Mouse (Mus musculus): Measurements from ENCODE around the gene Xkr7.

Xkr7 gene

DNA sequence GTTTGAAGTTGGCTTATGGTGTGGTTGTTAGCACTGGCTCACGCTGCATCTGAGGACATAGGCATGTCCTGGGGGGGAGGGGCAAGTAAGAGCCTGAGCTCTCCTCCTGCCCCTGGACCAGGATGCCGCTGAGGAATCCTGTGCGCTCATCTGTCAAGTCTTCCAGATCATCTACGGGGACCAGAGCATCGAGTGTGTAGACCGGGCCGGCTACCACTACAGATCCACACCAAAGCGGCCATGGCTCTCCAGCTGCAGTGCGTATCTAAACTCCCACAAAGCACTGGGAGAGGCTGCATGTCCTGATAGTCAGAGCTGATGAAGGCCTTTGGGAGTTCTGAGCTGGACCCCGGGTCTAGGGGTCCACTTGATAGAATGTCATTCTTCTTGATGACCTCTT is 43.0 kb downstream of the Xkr7 start:
- DNase-seq = no peak

GRCm38 (mm10) chr2:153075961-153076360 is 44.3 kb downstream of the Xkr7 start:
- no peak for DNase-seq

DNA sequence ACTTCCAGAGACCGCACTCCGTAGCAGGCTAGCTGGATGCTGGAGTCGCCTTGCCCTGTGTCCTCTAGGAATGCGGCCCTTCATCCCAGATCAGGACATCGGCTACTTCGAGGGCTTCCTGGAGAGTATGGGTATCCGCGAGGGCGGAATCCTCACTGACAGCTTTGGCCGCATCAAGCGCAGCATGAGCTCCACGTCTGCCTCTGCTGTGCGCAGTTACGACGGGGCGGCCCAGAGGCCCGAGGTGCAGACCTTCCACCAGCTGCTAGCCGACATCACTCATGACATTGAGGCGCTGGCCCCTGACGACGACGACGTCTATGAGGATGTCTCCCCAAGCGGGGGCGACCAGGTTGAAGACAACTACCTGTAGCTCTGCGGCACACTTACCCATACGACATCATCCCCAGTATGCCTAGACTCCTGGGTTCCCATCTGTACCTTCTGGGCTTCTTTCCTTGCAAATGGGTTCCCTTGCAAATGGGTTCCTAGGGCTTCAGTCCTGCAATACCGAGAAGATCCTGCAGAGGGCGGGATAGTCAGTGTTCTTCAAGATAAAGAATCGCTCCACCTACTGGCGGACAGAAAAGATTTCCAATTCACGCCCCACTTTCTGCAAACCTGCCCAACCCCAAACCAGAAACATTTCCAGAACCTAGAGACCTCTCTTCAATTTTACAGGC is 49.3 kb downstream of the Xkr7 start:
- DNase-seq = peak; percentile 88

DNA sequence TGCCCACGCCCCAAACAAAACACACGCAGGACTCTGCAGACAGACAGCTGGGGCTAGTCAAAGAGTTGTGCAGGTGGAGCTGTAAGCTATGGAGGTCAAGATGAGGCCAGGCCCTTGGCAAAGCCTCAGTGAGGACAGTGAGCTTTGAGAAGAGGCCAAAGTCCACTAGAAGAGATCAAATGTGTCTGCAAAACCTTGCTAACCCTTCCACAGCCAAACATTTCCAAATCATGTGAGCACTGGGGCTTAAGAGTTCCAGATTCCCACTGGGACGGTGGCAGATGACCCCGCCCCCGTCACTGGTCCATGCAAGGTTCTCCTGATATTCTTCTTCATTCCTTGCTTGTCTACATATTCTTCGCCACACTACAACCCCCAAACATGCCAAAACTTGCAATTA is 50.2 kb downstream of the Xkr7 start:
- no peak for DNase-seq

DNA sequence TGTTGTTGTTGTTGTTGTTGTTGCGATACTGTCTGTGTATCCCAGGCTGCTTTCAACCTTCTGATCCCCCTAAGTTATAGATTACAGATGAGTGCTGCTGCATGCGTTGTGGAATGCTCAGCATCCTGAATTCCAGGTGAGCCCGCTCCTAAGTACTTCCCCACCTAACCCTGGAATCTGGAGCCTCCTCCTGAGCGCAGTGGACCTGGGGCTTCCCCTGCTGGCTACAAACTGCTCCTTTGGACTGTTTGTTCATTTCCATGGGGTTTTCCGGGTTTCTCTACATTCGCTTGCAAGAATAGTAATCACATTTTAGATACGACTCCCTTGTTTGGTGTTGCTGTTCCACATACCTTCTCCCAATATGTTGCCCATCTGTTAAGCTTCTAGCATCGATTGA is 51.6 kb downstream of the Xkr7 start:
- no peak for DNase-seq

GRCm38 (mm10) chr2:153083824-153084223 is 52.2 kb downstream of the Xkr7 start:
- no peak for DNase-seq

- peak; percentile 40 for DNase-seq
These were observed 52.8 kb downstream of the Xkr7 start for GRCm38 (mm10) chr2:153084261-153084976.

- no peak for DNase-seq
These were observed 53.9 kb downstream of the Xkr7 start for GRCm38 (mm10) chr2:153085556-153085955.

- no peak for DNase-seq
These were observed 54.5 kb downstream of the Xkr7 start for GRCm38 (mm10) chr2:153086166-153086565.

DNA sequence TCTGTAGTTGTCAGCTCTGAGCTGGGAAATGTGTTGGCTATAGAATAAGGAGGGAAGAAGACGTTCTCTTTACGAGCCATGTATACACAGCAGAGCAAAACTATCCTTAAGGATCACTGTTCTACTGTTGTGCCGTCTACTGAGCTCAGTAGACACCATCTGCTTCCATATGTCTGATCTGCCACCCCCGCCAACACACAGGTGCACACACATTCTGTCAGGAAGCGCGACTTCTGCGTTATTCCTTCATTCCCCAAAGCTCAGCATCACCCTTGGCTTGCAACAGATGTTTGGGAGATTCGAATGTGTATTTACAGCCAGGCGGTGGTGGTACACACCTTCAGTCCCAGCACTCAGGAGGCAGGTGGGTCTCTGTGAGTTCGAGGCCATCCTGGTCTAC is 55.4 kb downstream of the Xkr7 start:
- no peak for DNase-seq

DNA sequence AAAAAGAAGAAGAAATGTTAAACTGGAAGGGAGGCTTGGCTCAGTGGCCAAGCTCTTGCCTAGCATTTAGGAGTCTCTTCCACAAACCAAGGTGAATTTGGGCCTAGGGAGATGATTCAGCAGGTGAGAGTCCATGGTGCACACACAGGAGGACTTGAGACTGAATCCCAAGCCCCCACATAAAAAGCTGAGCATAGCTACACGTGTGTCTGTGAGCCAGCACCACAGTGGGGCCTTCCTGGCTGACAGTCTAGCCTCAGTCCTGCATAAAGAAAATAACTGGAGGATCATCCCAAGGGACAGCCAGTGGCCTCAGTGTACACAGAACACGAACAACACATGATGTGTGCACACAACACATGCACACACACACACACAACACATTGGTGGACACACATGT is 57.7 kb downstream of the Xkr7 start:
- no peak for DNase-seq

DNA sequence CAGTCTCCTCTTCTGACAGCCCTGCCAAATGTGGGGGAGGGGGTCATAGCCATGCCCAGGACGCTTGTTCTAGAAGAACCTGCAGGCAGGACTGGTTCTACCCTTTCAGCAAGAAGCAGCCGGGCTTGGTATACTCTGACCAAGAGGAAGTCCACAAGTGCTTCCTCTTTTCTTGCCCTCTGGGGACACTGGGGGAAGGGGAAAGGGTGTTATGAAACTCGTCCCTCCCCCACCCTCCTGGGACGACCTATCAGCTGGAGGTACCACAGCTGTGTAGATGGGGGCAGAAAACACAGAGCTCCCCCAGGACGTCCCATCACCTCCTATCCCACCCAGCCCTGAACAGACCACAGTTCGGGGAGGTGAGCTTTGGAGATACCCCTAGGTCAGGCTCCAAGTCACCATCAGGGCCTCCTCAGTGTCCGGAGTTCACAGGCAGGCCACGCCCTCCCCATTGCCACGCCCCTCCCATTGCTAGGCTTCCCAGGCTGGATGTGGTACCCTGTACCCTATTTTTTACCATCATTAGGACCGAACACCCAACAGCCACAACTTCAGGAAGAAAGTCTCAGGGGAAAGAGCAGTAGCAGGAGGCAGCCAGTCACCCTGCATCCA is 59.0 kb downstream of the Xkr7 start:
- DNase-seq = peak; percentile 29

All from kidney, postnatal 10 days (tissue).